Mouse (Mus musculus): ENCODE data around the gene Manba. TPM values are rescaled to one million over a fixed set of nuclear protein-coding genes. Genes with fewer than 3 reads are reported as not detected.

Manba gene
- polyA plus RNA-seq, 1 experiment: 2.9 TPM

- Histone ChIP-seq H3K36me3 (ENCODE audit: control insufficient read depth, insufficient read depth) (no peaks in the 10 kb centered on the region), H3K79me3 (ENCODE audit: low read depth) (no peaks in the 10 kb centered on the region), H3K79me2 (ENCODE audit: control insufficient read depth, insufficient read depth) (no peaks in the 10 kb centered on the region), H3K27me3 (ENCODE audit: control insufficient read depth, insufficient read depth, insufficient read length) (no peaks in the 10 kb centered on the region), H3ac (ENCODE audit: control insufficient read depth, insufficient read length, low read depth) (no peak overlapping the region), H3K4me3 (ENCODE audit: insufficient read depth, poor library complexity, severe bottlenecking) (no peak overlapping the region)
- peak; percentile 56 for TF ChIP-seq MYOD1 (IDR thresholded peaks at IDR 0.05; ENCODE audit: control insufficient read depth, insufficient read length, low read depth)
- TF ChIP-seq FOSL1 (IDR thresholded peaks at IDR 0.05; ENCODE audit: insufficient read depth, low read length, poor library complexity, severe bottlenecking): no peak
Measured at GRCm38 (mm10) chr3:135556851-135557662, 71.6 kb downstream of the Manba start.

GRCm38 (mm10) chr3:135562036-135562435, 76.6 kb downstream of the Manba start:
- Histone ChIP-seq H3K79me2 (ENCODE audit: control insufficient read depth, insufficient read depth) (no peaks in the 10 kb centered on the region), H3K79me3 (ENCODE audit: low read depth) (no peaks in the 10 kb centered on the region), H3K27me3 (ENCODE audit: control insufficient read depth, insufficient read depth, insufficient read length) (no peaks in the 10 kb centered on the region), H3ac (ENCODE audit: control insufficient read depth, insufficient read length, low read depth) (no peak overlapping the region), H3K4me3 (ENCODE audit: insufficient read depth, poor library complexity, severe bottlenecking) (no peak overlapping the region), H3K36me3 (ENCODE audit: control insufficient read depth, insufficient read depth) (no peaks in the 10 kb centered on the region)
- TF ChIP-seq FOSL1 (IDR thresholded peaks at IDR 0.05; ENCODE audit: insufficient read depth, low read length, poor library complexity, severe bottlenecking): no peak
- TF ChIP-seq MAX (IDR thresholded peaks at IDR 0.05): no peak
- TF ChIP-seq MYOG (IDR thresholded peaks at IDR 0.05; ENCODE audit: control insufficient read depth, extremely low read depth, insufficient read length): no peak
- TF ChIP-seq USF1 (IDR thresholded peaks at IDR 0.05; ENCODE audit: low read depth): no peak
- TF ChIP-seq CEBPB (IDR thresholded peaks at IDR 0.05; ENCODE audit: low read depth): no peak
- TF ChIP-seq MYOD1 (IDR thresholded peaks at IDR 0.05; ENCODE audit: control insufficient read depth, insufficient read length, low read depth): no peak
- TF ChIP-seq CTCF (IDR thresholded peaks at IDR 0.05; ENCODE audit: control insufficient read depth, insufficient read depth, insufficient read length): no peak

- H3K27me3 ChIP-seq (ENCODE audit: control insufficient read depth, insufficient read depth, insufficient read length): no peaks in the 10 kb centered on the region
- H3K36me3 ChIP-seq (ENCODE audit: control insufficient read depth, insufficient read depth): no peaks in the 10 kb centered on the region
- no peaks in the 10 kb centered on the region for H3K79me3 ChIP-seq (ENCODE audit: low read depth)
- H3ac ChIP-seq (ENCODE audit: control insufficient read depth, insufficient read length, low read depth): no peak overlapping the region
- H3K79me2 ChIP-seq (ENCODE audit: control insufficient read depth, insufficient read depth): no peaks in the 10 kb centered on the region
- TF ChIP-seq MYOD1 (IDR thresholded peaks at IDR 0.05; ENCODE audit: control insufficient read depth, insufficient read length, low read depth): no peak
- no peak for TF ChIP-seq USF1 (IDR thresholded peaks at IDR 0.05; ENCODE audit: low read depth)
- TF ChIP-seq CTCF (IDR thresholded peaks at IDR 0.05; ENCODE audit: control insufficient read depth, insufficient read depth, insufficient read length): no peak
- TF ChIP-seq MAX (IDR thresholded peaks at IDR 0.05): no peak
- no peak for TF ChIP-seq FOSL1 (IDR thresholded peaks at IDR 0.05; ENCODE audit: insufficient read depth, low read length, poor library complexity, severe bottlenecking)
- no peak for TF ChIP-seq CEBPB (IDR thresholded peaks at IDR 0.05; ENCODE audit: low read depth)
- TF ChIP-seq MYOG (IDR thresholded peaks at IDR 0.05; ENCODE audit: control insufficient read depth, extremely low read depth, insufficient read length): no peak
- H3K4me3 ChIP-seq (ENCODE audit: insufficient read depth, poor library complexity, severe bottlenecking): no peak overlapping the region
Measured at GRCm38 (mm10) chr3:135563163-135563689, 77.8 kb downstream of the Manba start.

- Histone ChIP-seq H3K4me3 (ENCODE audit: insufficient read depth, poor library complexity, severe bottlenecking) (no peak overlapping the region), H3K36me3 (ENCODE audit: control insufficient read depth, insufficient read depth) (no peaks in the 10 kb centered on the region), H3K27me3 (ENCODE audit: control insufficient read depth, insufficient read depth, insufficient read length) (no peaks in the 10 kb centered on the region), H3K79me2 (ENCODE audit: control insufficient read depth, insufficient read depth) (no peaks in the 10 kb centered on the region), H3K79me3 (ENCODE audit: low read depth) (no peaks in the 10 kb centered on the region), H3ac (ENCODE audit: control insufficient read depth, insufficient read length, low read depth) (no peak overlapping the region)
- no peak for TF ChIP-seq FOSL1 (IDR thresholded peaks at IDR 0.05; ENCODE audit: insufficient read depth, low read length, poor library complexity, severe bottlenecking)
- TF ChIP-seq MYOD1 (IDR thresholded peaks at IDR 0.05; ENCODE audit: control insufficient read depth, insufficient read length, low read depth): no peak
- no peak for TF ChIP-seq CEBPB (IDR thresholded peaks at IDR 0.05; ENCODE audit: low read depth)
- no peak for TF ChIP-seq CTCF (IDR thresholded peaks at IDR 0.05; ENCODE audit: control insufficient read depth, insufficient read depth, insufficient read length)
- no peak for TF ChIP-seq MAX (IDR thresholded peaks at IDR 0.05)
- no peak for TF ChIP-seq MYOG (IDR thresholded peaks at IDR 0.05; ENCODE audit: control insufficient read depth, extremely low read depth, insufficient read length)
- no peak for TF ChIP-seq USF1 (IDR thresholded peaks at IDR 0.05; ENCODE audit: low read depth)
Measured at GRCm38 (mm10) chr3:135564706-135565105, 79.3 kb downstream of the Manba start.

GRCm38 (mm10) chr3:135565306-135565705, 79.9 kb downstream of the Manba start:
- no peak for TF ChIP-seq USF1 (IDR thresholded peaks at IDR 0.05; ENCODE audit: low read depth)
- TF ChIP-seq MYOG (IDR thresholded peaks at IDR 0.05; ENCODE audit: control insufficient read depth, extremely low read depth, insufficient read length): no peak
- no peak for TF ChIP-seq MYOD1 (IDR thresholded peaks at IDR 0.05; ENCODE audit: control insufficient read depth, insufficient read length, low read depth)
- no peak for TF ChIP-seq FOSL1 (IDR thresholded peaks at IDR 0.05; ENCODE audit: insufficient read depth, low read length, poor library complexity, severe bottlenecking)
- TF ChIP-seq MAX (IDR thresholded peaks at IDR 0.05): no peak
- no peak for TF ChIP-seq CEBPB (IDR thresholded peaks at IDR 0.05; ENCODE audit: low read depth)
- Histone ChIP-seq H3ac (ENCODE audit: control insufficient read depth, insufficient read length, low read depth) (no peak overlapping the region), H3K27me3 (ENCODE audit: control insufficient read depth, insufficient read depth, insufficient read length) (no peaks in the 10 kb centered on the region), H3K79me3 (ENCODE audit: low read depth) (no peaks in the 10 kb centered on the region), H3K36me3 (ENCODE audit: control insufficient read depth, insufficient read depth) (no peaks in the 10 kb centered on the region), H3K79me2 (ENCODE audit: control insufficient read depth, insufficient read depth) (no peaks in the 10 kb centered on the region), H3K4me3 (ENCODE audit: insufficient read depth, poor library complexity, severe bottlenecking) (no peak overlapping the region)
